Mouse (Mus musculus) MEL (cell line): ENCODE measurements around the gene Ttpal. TPM values are rescaled to one million over a fixed set of nuclear protein-coding genes. Genes with fewer than 3 reads are reported as not detected.

Experiments used
- DNase-seq: peaks from one replicate; pipeline ENCODE4 v3.0.0; 2011; ENCODE audit warnings: low read depth, low spot score
- H3K27ac ChIP-seq: 2 replicates; pipeline ENCODE4 v1.5.1; 2012; ENCODE audit warnings: low read depth, mild to moderate bottlenecking, control low read depth, low read length, moderate library complexity; ENCODE audit not compliant: control insufficient read depth
- H3K27me3 ChIP-seq, 2 experiments: fragments of 150-350 bp in 1 of 2; sonication (generic) in 1 of 2; 2 replicates each; pipeline ENCODE4 v1.6.1; 2012; ENCODE audit warnings: low read length in 2 of 2, mild to moderate bottlenecking in 2 of 2, improper control_type of control experiment in 1 of 2, moderate library complexity in 1 of 2; ENCODE audit not compliant: insufficient read depth in 2 of 2, control insufficient read depth in 1 of 2
- H3K36me3 ChIP-seq, 2 experiments: 2 replicates each; pipeline ENCODE4 v1.6.1; 2012 to 2014; ENCODE audit warnings: low read length in 2 of 2, improper control_type of control experiment in 1 of 2, inconsistent platforms in 1 of 2, mild to moderate bottlenecking in 1 of 2; ENCODE audit not compliant: insufficient read depth in 2 of 2, control insufficient read depth in 1 of 2
- H3K4me1 ChIP-seq, 2 experiments: fragments of 150-350 bp in 1 of 2; sonication (generic) in 1 of 2; 2 replicates each; pipeline ENCODE4 v1.6.1; 2012; ENCODE audit warnings: low read length in 2 of 2, improper control_type of control experiment in 1 of 2, mild to moderate bottlenecking in 1 of 2; ENCODE audit not compliant: insufficient read depth in 2 of 2, control insufficient read depth in 1 of 2
- H3K4me3 ChIP-seq, 2 experiments: fragments of 150-350 bp in 1 of 2; sonication (generic) in 1 of 2; 2 replicates each; pipeline ENCODE4 v1.5.1; 2012; ENCODE audit warnings: low read depth in 2 of 2, low read length in 2 of 2, mild to moderate bottlenecking in 2 of 2, moderate library complexity in 2 of 2, control low read depth in 1 of 2, improper control_type of control experiment in 1 of 2; ENCODE audit not compliant: control insufficient read depth in 1 of 2, insufficient read depth in 1 of 2
- H3K79me2 ChIP-seq: 2 replicates; pipeline ENCODE4 v1.6.1; 2012; ENCODE audit warnings: mild to moderate bottlenecking, low read length, moderate library complexity; ENCODE audit not compliant: control insufficient read depth, poor library complexity, insufficient read depth
- H3K9ac ChIP-seq: 2 replicates; pipeline ENCODE4 v1.6.1; 2012; ENCODE audit warnings: low read depth, mild to moderate bottlenecking, control low read depth, low read length, moderate library complexity; ENCODE audit not compliant: control insufficient read depth, poor library complexity, severe bottlenecking
- H3K9me3 ChIP-seq: fragments of 150-350 bp; sonication (generic); replicated peaks from 2 replicates; pipeline ENCODE4 v1.6.1; 2012; ENCODE audit warnings: mild to moderate bottlenecking, low read length, improper control_type of control experiment, moderate library complexity; ENCODE audit not compliant: insufficient read depth
- BHLHE40 ChIP-seq: IDR thresholded peaks from 2 replicates; pipeline ENCODE4 v1.6.1; 2012; ENCODE audit warnings: low read depth, mild to moderate bottlenecking, inconsistent platforms, low read length, improper control_type of control experiment, borderline replicate concordance
- CHD1 ChIP-seq: IDR thresholded peaks from 2 replicates; pipeline ENCODE4 v1.6.1; 2012; ENCODE audit warnings: low read depth, mild to moderate bottlenecking, inconsistent platforms, low read length, improper control_type of control experiment
- CHD2 ChIP-seq: IDR thresholded peaks from 2 replicates; pipeline ENCODE4 v1.6.1; 2011; ENCODE audit warnings: low read length, improper control_type of control experiment
- E2F4 ChIP-seq: IDR thresholded peaks from 2 replicates; pipeline ENCODE4 v1.6.1; 2011; ENCODE audit warnings: low read depth, low read length, improper control_type of control experiment, borderline replicate concordance
- ELF1 ChIP-seq: IDR thresholded peaks from 2 replicates; pipeline ENCODE4 v1.6.1; 2014; ENCODE audit warnings: low read depth, mild to moderate bottlenecking, inconsistent platforms, low read length, improper control_type of control experiment, moderate library complexity
- EP300 ChIP-seq, 2 experiments: IDR thresholded peaks; 2 replicates each; pipeline ENCODE4 v1.6.1; 2011; ENCODE audit warnings: improper control_type of control experiment in 2 of 2, low read length in 2 of 2, low read depth in 1 of 2, mild to moderate bottlenecking in 1 of 2
- ETS1 ChIP-seq: IDR thresholded peaks from 2 replicates; pipeline ENCODE4 v1.6.1; 2012; ENCODE audit warnings: low read depth, mild to moderate bottlenecking, inconsistent platforms, low read length, improper control_type of control experiment, moderate library complexity
- GABPA ChIP-seq: IDR thresholded peaks from 2 replicates; pipeline ENCODE4 v1.6.1; 2012; ENCODE audit warnings: low read depth, mild to moderate bottlenecking, inconsistent platforms, low read length, improper control_type of control experiment, moderate library complexity
- GATA1 ChIP-seq: IDR thresholded peaks from 2 replicates; pipeline ENCODE4 v1.6.1; 2011; ENCODE audit warnings: low read depth, low read length, improper control_type of control experiment
- HCFC1 ChIP-seq: IDR thresholded peaks from 2 replicates; pipeline ENCODE4 v1.6.1; 2012; ENCODE audit warnings: low read depth, mild to moderate bottlenecking, inconsistent platforms, low read length, improper control_type of control experiment, moderate library complexity
- JUND ChIP-seq: IDR thresholded peaks from 2 replicates; pipeline ENCODE4 v1.6.1; 2011; ENCODE audit warnings: low read depth, mild to moderate bottlenecking, improper control_type of control experiment, low read length
- MAFK ChIP-seq: IDR thresholded peaks from 2 replicates; pipeline ENCODE4 v1.6.1; 2011; ENCODE audit warnings: low read depth, mild to moderate bottlenecking, low read length, improper control_type of control experiment, borderline replicate concordance
- MAZ ChIP-seq: IDR thresholded peaks from 2 replicates; pipeline ENCODE4 v1.6.1; 2012; ENCODE audit warnings: low read depth, mild to moderate bottlenecking, inconsistent platforms, low read length, improper control_type of control experiment
- MEF2A ChIP-seq: IDR thresholded peaks from 2 replicates; pipeline ENCODE4 v1.6.1; 2014; ENCODE audit warnings: low read depth, mild to moderate bottlenecking, inconsistent platforms, low read length, improper control_type of control experiment; ENCODE audit not compliant: poor library complexity, insufficient replicate concordance, severe bottlenecking; ENCODE audit errors: extremely low read depth
- MYB ChIP-seq: IDR thresholded peaks from 2 replicates; pipeline ENCODE4 v1.6.1; 2011; ENCODE audit warnings: mild to moderate bottlenecking, low read depth, low read length, improper control_type of control experiment
- MYC ChIP-seq: IDR thresholded peaks from 2 replicates; pipeline ENCODE4 v1.6.1; 2011; ENCODE audit warnings: low read depth, mild to moderate bottlenecking, low read length, improper control_type of control experiment, moderate library complexity
- NELFE ChIP-seq: IDR thresholded peaks from 2 replicates; pipeline ENCODE4 v1.6.1; 2011; ENCODE audit warnings: low read depth, low read length, improper control_type of control experiment
- NRF1 ChIP-seq: IDR thresholded peaks from 2 replicates; pipeline ENCODE4 v1.6.1; 2014; ENCODE audit warnings: low read depth, mild to moderate bottlenecking, inconsistent platforms, low read length, improper control_type of control experiment, moderate library complexity; ENCODE audit not compliant: poor library complexity, insufficient read depth, severe bottlenecking
- POLR2A ChIP-seq, 2 experiments: IDR thresholded peaks; 2 replicates each; pipeline ENCODE4 v1.6.1; 2011 to 2012; ENCODE audit warnings: low read length in 2 of 2, mild to moderate bottlenecking in 2 of 2, control low read depth in 1 of 2, improper control_type of control experiment in 1 of 2, low read depth in 1 of 2, moderate library complexity in 1 of 2; ENCODE audit not compliant: control insufficient read depth in 1 of 2, insufficient read depth in 1 of 2, poor library complexity in 1 of 2
- POLR2AphosphoS2 ChIP-seq: IDR thresholded peaks from 2 replicates; pipeline ENCODE4 v1.6.1; 2011; ENCODE audit warnings: low read length, improper control_type of control experiment
- POLR2AphosphoS5 ChIP-seq: IDR thresholded peaks from 2 replicates; pipeline ENCODE4 v1.6.1; 2012; ENCODE audit warnings: low read depth, borderline replicate concordance, mild to moderate bottlenecking, inconsistent platforms, low read length, moderate library complexity, mixed read lengths
- RAD21 ChIP-seq: IDR thresholded peaks from 2 replicates; pipeline ENCODE4 v1.6.1; 2011; ENCODE audit warnings: mild to moderate bottlenecking, low read depth, low read length, improper control_type of control experiment
- RCOR1 ChIP-seq: IDR thresholded peaks from 2 replicates; pipeline ENCODE4 v1.6.1; 2012; ENCODE audit warnings: low read depth, mild to moderate bottlenecking, inconsistent platforms, low read length, improper control_type of control experiment
- SIN3A ChIP-seq: IDR thresholded peaks from 2 replicates; pipeline ENCODE4 v1.6.1; 2012; ENCODE audit warnings: low read length, improper control_type of control experiment, inconsistent platforms
- SMC3 ChIP-seq: IDR thresholded peaks from 2 replicates; pipeline ENCODE4 v1.6.1; 2011; ENCODE audit warnings: low read depth, low read length, improper control_type of control experiment
- TAL1 ChIP-seq: IDR thresholded peaks from 2 replicates; pipeline ENCODE4 v1.6.1; 2012; ENCODE audit warnings: mild to moderate bottlenecking, inconsistent platforms, low read length, moderate library complexity, mixed read lengths
- TBP ChIP-seq: IDR thresholded peaks from 2 replicates; pipeline ENCODE4 v1.8.0; 2011; ENCODE audit warnings: low read depth, low read length, improper control_type of control experiment
- TCF12 ChIP-seq: IDR thresholded peaks from 2 replicates; pipeline ENCODE4 v1.6.1; 2014; ENCODE audit warnings: low read depth, mild to moderate bottlenecking, inconsistent platforms, low read length, improper control_type of control experiment, moderate library complexity
- UBTF ChIP-seq: IDR thresholded peaks from 2 replicates; pipeline ENCODE4 v1.6.1; 2012; ENCODE audit warnings: low read depth, mild to moderate bottlenecking, inconsistent platforms, low read length, improper control_type of control experiment, moderate library complexity, borderline replicate concordance; ENCODE audit not compliant: insufficient read depth
- USF1 ChIP-seq: IDR thresholded peaks from 2 replicates; pipeline ENCODE4 v1.6.1; 2014; ENCODE audit warnings: low read depth, mild to moderate bottlenecking, inconsistent platforms, low read length, improper control_type of control experiment, moderate library complexity
- ZC3H11A ChIP-seq: IDR thresholded peaks from 2 replicates; pipeline ENCODE4 v1.6.1; 2012; ENCODE audit warnings: low read depth, mild to moderate bottlenecking, inconsistent platforms, low read length, improper control_type of control experiment
- ZMIZ1 ChIP-seq: IDR thresholded peaks from 2 replicates; pipeline ENCODE4 v1.6.1; 2012; ENCODE audit warnings: low read depth, mild to moderate bottlenecking, inconsistent platforms, low read length, improper control_type of control experiment, moderate library complexity
- ZNF384 ChIP-seq: IDR thresholded peaks from 2 replicates; pipeline ENCODE4 v1.6.1; 2012; ENCODE audit warnings: low read depth, mild to moderate bottlenecking, inconsistent platforms, low read length, improper control_type of control experiment
- polyA plus RNA-seq, 2 experiments: library from polyadenylated mRNA; stranded (reverse) in 1 of 2; unstranded in 1 of 2; fragments of >175 nt in 1 of 2; fragments of >200 nt in 1 of 2; gene quantifications; 2 replicates each; pipeline versions ENCODE4 v1.2.1 to v1.2.4; 2012; ENCODE audit warnings: low replicate concordance in 2 of 2, low read depth in 1 of 2; ENCODE audit not compliant: insufficient read length in 2 of 2, insufficient read depth in 1 of 2, missing spikeins in 1 of 2
- total RNA-seq: library from RNA; depleted of rRNA; stranded (reverse); fragments of 300-350 nt; gene quantifications from 2 replicates; pipeline ENCODE4 v1.2.3, GENCODE M21; 2012

Ttpal gene
- total and polyA plus RNA-seq, 3 experiments, result 18.9 to 20.4 TPM; not detected in 1

GRCm38 (mm10) chr2:163659431-163659830 lies 57.3 kb downstream of the Ttpal start:
- peak overlapping the region; percentile 82 to 89 for H3K4me3 ChIP-seq
- DNase-seq, result peak; percentile 91

GRCm38 (mm10) chr2:163660103-163660701 lies 58.1 kb downstream of the Ttpal start:
- Histone ChIP-seq H3K36me3 (peaks cover 0 to 32% of the 10 kb centered on the region in 2 experiments; a peak in 2 of 4 replicates), H3K27me3 (no peaks in the 10 kb centered on the region), H3K4me3 (no peak overlapping the region), H3K4me1 (peaks cover 6 to 42% of the 10 kb centered on the region in 2 experiments; a peak in 3 of 4 replicates), H3K9ac (no peak overlapping the region; the same call in 1 of the 2 replicates), H3K27ac (no peak overlapping the region), H3K9me3 (no peaks in the 10 kb centered on the region), H3K79me2 (peaks cover 37% of the 10 kb centered on the region)
- peak; percentile 35 for DNase-seq
- no peak for TF ChIP-seq POLR2A (IDR thresholded peaks at IDR 0.05; ENCODE audit: control insufficient read depth in 1 of 2, insufficient read depth in 1 of 2, low read depth in 1 of 2, low read length in 2 of 2, poor library complexity in 1 of 2)
- TF ChIP-seq GATA1, result peak; percentile 53

More at GRCm38 (mm10) chr2:163659431-163659830, 57.3 kb downstream of the Ttpal start:
- H3K27ac ChIP-seq, result peak overlapping the region; percentile 81
- TF ChIP-seq POLR2AphosphoS2, result no peak
- TF ChIP-seq POLR2A (IDR thresholded peaks at IDR 0.05; ENCODE audit: control insufficient read depth in 1 of 2, insufficient read depth in 1 of 2, low read depth in 1 of 2, low read length in 2 of 2, poor library complexity in 1 of 2), result peak in 1 of 2 experiments; percentile 49; a peak in 2 of 4 replicates
- peak; percentile 55; the same call in 1 of the 2 replicates for TF ChIP-seq TBP
- TF ChIP-seq ETS1, result no peak
- no peak for TF ChIP-seq MAFK
- TF ChIP-seq USF1, result no peak
- no peak for TF ChIP-seq CHD2
- TF ChIP-seq JUND, result no peak
- TF ChIP-seq ELF1, result no peak
- TF ChIP-seq HCFC1, result no peak; the same call in 1 of the 2 replicates
- TF ChIP-seq RCOR1, result no peak
- TF ChIP-seq ZNF384, result no peak
- TF ChIP-seq NRF1, result peak; percentile 84
- no peak for TF ChIP-seq E2F4
- no peak for TF ChIP-seq GATA1
- 0 out of 2 replicates have a peak, but pooled peaks have one; percentile 2 for TF ChIP-seq MAZ
- TF ChIP-seq UBTF, result no peak
- TF ChIP-seq EP300 (IDR thresholded peaks at IDR 0.05; ENCODE audit: low read depth in 1 of 2, low read length in 2 of 2), result no peak
- TF ChIP-seq RAD21, result no peak
- TF ChIP-seq GABPA, result no peak
- no peak for TF ChIP-seq POLR2AphosphoS5
- no peak for TF ChIP-seq TAL1
- TF ChIP-seq MYB, result no peak
- no peak for TF ChIP-seq SMC3
- TF ChIP-seq TCF12, result no peak
- TF ChIP-seq NELFE, result no peak
- no peak for TF ChIP-seq BHLHE40
- peak; percentile 8; the same call in 1 of the 2 replicates for TF ChIP-seq MYC
- no peak for TF ChIP-seq CHD1
- TF ChIP-seq MEF2A, result no peak
- peak; percentile 46; the same call in 1 of the 2 replicates for TF ChIP-seq ZMIZ1
- peak; percentile 7; the same call in 1 of the 2 replicates for TF ChIP-seq SIN3A
- TF ChIP-seq ZC3H11A, result no peak
- TF ChIP-seq, all 39 proteins: peak for 7
- H3K36me3 ChIP-seq, result peaks cover 0 to 32% of the 10 kb centered on the region in 2 experiments; a peak in 2 of 4 replicates
- H3K79me2 ChIP-seq, result peaks cover 36% of the 10 kb centered on the region
- peaks cover 6 to 42% of the 10 kb centered on the region in 2 experiments; a peak in 3 of 4 replicates for H3K4me1 ChIP-seq
- peak overlapping the region; percentile 95 for H3K9ac ChIP-seq
- no peaks in the 10 kb centered on the region for H3K9me3 ChIP-seq
- H3K27me3 ChIP-seq, result no peaks in the 10 kb centered on the region
